Mouse (Mus musculus) kidney, embryonic 14.5 days (tissue): ENCODE results near the gene Zbtb44. TPM values are rescaled to one million over a fixed set of nuclear protein-coding genes. Genes with fewer than 3 reads are reported as not detected.
A peak's percentile ranks its signal among the peaks of the same experiment; 100 is the strongest.

ENCODE experiments used
- ATAC-seq: fragments of 200-750 bp; cut with Nextera tagmentation; 2 replicates; pipeline ENCODE4 v1.8.0; 2017; ENCODE audit warnings: moderate number of reproducible peaks, mild to moderate bottlenecking, moderate TSS enrichment, moderate library complexity; ENCODE audit not compliant: low FRiP score, low TSS enrichment
- H3K27ac ChIP-seq: fragments of 300-500 bp; sonication (generic); 2 replicates; pipeline ENCODE4 v1.5.1; 2014; ENCODE audit warnings: low read depth, mild to moderate bottlenecking, low read length, moderate library complexity, mixed read lengths
- H3K27me3 ChIP-seq: fragments of 300-500 bp; sonication (generic); 2 replicates; pipeline ENCODE4 v1.6.1; 2014; ENCODE audit warnings: mild to moderate bottlenecking, low read length; ENCODE audit not compliant: control insufficient read depth, insufficient read depth
- H3K36me3 ChIP-seq: fragments of 300-500 bp; sonication (generic); 2 replicates; pipeline ENCODE4 v1.6.1; 2014; ENCODE audit warnings: low read length, mixed read lengths; ENCODE audit not compliant: control insufficient read depth, insufficient read depth
- H3K4me1 ChIP-seq: fragments of 300-500 bp; sonication (generic); 2 replicates; pipeline ENCODE4 v1.6.1; 2014; ENCODE audit warnings: low read length, mixed read lengths; ENCODE audit not compliant: control insufficient read depth, insufficient read depth
- H3K4me2 ChIP-seq: fragments of 300-500 bp; sonication (generic); replicated peaks from 2 replicates; pipeline ENCODE4 v1.6.1; 2014; ENCODE audit warnings: low read depth, mild to moderate bottlenecking, low read length
- H3K4me3 ChIP-seq: fragments of 300-500 bp; sonication (generic); 2 replicates; pipeline ENCODE4 v1.5.1; 2014; ENCODE audit warnings: mild to moderate bottlenecking, low read length
- H3K9ac ChIP-seq: fragments of 300-500 bp; sonication (generic); 2 replicates; pipeline ENCODE4 v1.6.1; 2014; ENCODE audit warnings: low read depth, mild to moderate bottlenecking, low read length, moderate library complexity
- H3K9me3 ChIP-seq: fragments of 300-500 bp; sonication (generic); 2 replicates; pipeline ENCODE4 v1.6.1; 2016; ENCODE audit warnings: low read length; ENCODE audit not compliant: control insufficient read depth
- WGBS: fragments of 180-500 bp; shearing (Covaris S2); extraction: QIAGEN DNeasy Blood & Tissue Kit; methylation state at CpG from one replicate; pipeline ENCODE4 v1.1.7; 2014; 5-methylcytosine and 5-hydroxymethylcytosine counted together
- polyA plus RNA-seq: library from polyadenylated mRNA; unstranded; fragments of >200 nt; fragmentation: Nextera tagmentation; extraction: Ambion mirVana; gene quantifications from 2 replicates; pipeline ENCODE4 v1.2.1, GENCODE M21; 2014

The Zbtb44 gene
- polyA plus RNA-seq, 1 experiment from 2014 or later = 7.5 TPM

GRCm38 (mm10) chr9:31115586-31115985 is 85.1 kb downstream of the Zbtb44 start:
- Histone ChIP-seq H3K4me2 (no peak overlapping the region), H3K27ac (no peak overlapping the region), H3K4me3 (no peak overlapping the region), H3K9ac (no peak overlapping the region), H3K4me1 (peaks cover 5% of the 10 kb centered on the region; the same call in 1 of the 2 replicates), H3K36me3 (no peaks in the 10 kb centered on the region), H3K27me3 (no peaks in the 10 kb centered on the region), H3K9me3 (no peaks in the 10 kb centered on the region)
- no peak for ATAC-seq

GRCm38 (mm10) chr9:31117088-31117487 is 86.6 kb downstream of the Zbtb44 start:
- ATAC-seq = no peak
- peaks cover 5% of the 10 kb centered on the region; the same call in 1 of the 2 replicates for H3K4me1 ChIP-seq
- no peak overlapping the region for H3K4me2 ChIP-seq
- H3K9ac ChIP-seq = no peak overlapping the region
- H3K36me3 ChIP-seq = no peaks in the 10 kb centered on the region
- no peak overlapping the region for H3K27ac ChIP-seq
- no peaks in the 10 kb centered on the region for H3K9me3 ChIP-seq
- no peak overlapping the region for H3K4me3 ChIP-seq
- no peaks in the 10 kb centered on the region for H3K27me3 ChIP-seq
- WGBS = 92% methylated on average over 11 of the region's 11 CpGs

GRCm38 (mm10) chr9:31117488-31117887 is 87.0 kb downstream of the Zbtb44 start:
- H3K4me3 ChIP-seq = no peak overlapping the region
- 54% methylated on average over 6 of the region's 6 CpGs for WGBS
- no peak overlapping the region for H3K4me2 ChIP-seq
- no peak for ATAC-seq
- no peaks in the 10 kb centered on the region for H3K36me3 ChIP-seq
- peaks cover 5% of the 10 kb centered on the region; the same call in 1 of the 2 replicates for H3K4me1 ChIP-seq
- H3K27me3 ChIP-seq = no peaks in the 10 kb centered on the region
- H3K9ac ChIP-seq = no peak overlapping the region
- no peak overlapping the region for H3K27ac ChIP-seq
- H3K9me3 ChIP-seq = no peaks in the 10 kb centered on the region

GRCm38 (mm10) chr9:31118520-31119298 is 88.3 kb downstream of the Zbtb44 start:
- Histone ChIP-seq H3K36me3 (no peaks in the 10 kb centered on the region), H3K4me2 (no peak overlapping the region), H3K27ac (no peak overlapping the region), H3K9me3 (no peaks in the 10 kb centered on the region), H3K9ac (no peak overlapping the region), H3K4me1 (peaks cover 5% of the 10 kb centered on the region; the same call in 1 of the 2 replicates), H3K27me3 (no peaks in the 10 kb centered on the region), H3K4me3 (no peak overlapping the region)
- WGBS = 26% methylated on average over 11 of the region's 11 CpGs
- ATAC-seq = peak; percentile 93

GRCm38 (mm10) chr9:31119405-31119804 is 89.0 kb downstream of the Zbtb44 start:
- 54% methylated on average over 5 of the region's 5 CpGs for WGBS
- ATAC-seq = no peak
- peaks cover 5% of the 10 kb centered on the region; the same call in 1 of the 2 replicates for H3K4me1 ChIP-seq

GRCm38 (mm10) chr9:31119882-31120532 is 89.6 kb downstream of the Zbtb44 start:
- no peaks in the 10 kb centered on the region for H3K9me3 ChIP-seq
- 0 out of 2 replicates have a peak overlapping the region, but pooled peaks have one; percentile 11 for H3K4me2 ChIP-seq
- no peak overlapping the region for H3K9ac ChIP-seq
- H3K27me3 ChIP-seq = no peaks in the 10 kb centered on the region
- no peak overlapping the region for H3K4me3 ChIP-seq
- WGBS = 23% methylated on average over 11 of the region's 11 CpGs
- ATAC-seq = peak; percentile 26; the same call in 1 of the 2 replicates
- H3K27ac ChIP-seq = 0 out of 2 replicates have a peak overlapping the region, but pooled peaks have one; percentile 20
- H3K36me3 ChIP-seq = no peaks in the 10 kb centered on the region
- H3K4me1 ChIP-seq = peaks cover 5% of the 10 kb centered on the region; the same call in 1 of the 2 replicates

More at GRCm38 (mm10) chr9:31119405-31119804, 89.0 kb downstream of the Zbtb44 start:
- Histone ChIP-seq H3K36me3 (no peaks in the 10 kb centered on the region), H3K27ac (no peak overlapping the region), H3K4me2 (no peak overlapping the region), H3K27me3 (no peaks in the 10 kb centered on the region), H3K4me3 (no peak overlapping the region), H3K9ac (no peak overlapping the region), H3K9me3 (no peaks in the 10 kb centered on the region)

GRCm38 (mm10) chr9:31120533-31120915 is 90.1 kb downstream of the Zbtb44 start:
- 29% methylated on average over 4 of the region's 4 CpGs for WGBS
- no peak for ATAC-seq
- H3K4me2 ChIP-seq = no peak overlapping the region

GRCm38 (mm10) chr9:31122464-31123030 is 92.1 kb downstream of the Zbtb44 start:
- Histone ChIP-seq H3K4me1 (peaks cover 5% of the 10 kb centered on the region; the same call in 1 of the 2 replicates), H3K27ac (no peak overlapping the region), H3K9ac (no peak overlapping the region), H3K36me3 (no peaks in the 10 kb centered on the region), H3K4me3 (no peak overlapping the region), H3K9me3 (no peaks in the 10 kb centered on the region), H3K4me2 (no peak overlapping the region), H3K27me3 (no peaks in the 10 kb centered on the region)
- no peak for ATAC-seq
- 57% methylated on average over 13 of the region's 13 CpGs for WGBS

More at GRCm38 (mm10) chr9:31120533-31120915, 90.1 kb downstream of the Zbtb44 start:
- H3K27me3 ChIP-seq = no peaks in the 10 kb centered on the region
- no peaks in the 10 kb centered on the region for H3K36me3 ChIP-seq
- no peaks in the 10 kb centered on the region for H3K9me3 ChIP-seq
- H3K9ac ChIP-seq = no peak overlapping the region
- no peak overlapping the region for H3K27ac ChIP-seq
- no peak overlapping the region for H3K4me3 ChIP-seq
- peaks cover 5% of the 10 kb centered on the region; the same call in 1 of the 2 replicates for H3K4me1 ChIP-seq
